Mouse (Mus musculus) CD8-positive naive resting alpha-beta T cell, adult 57 days (primary cell): ENCODE measurements around the gene Unk. TPM values are rescaled to one million over a fixed set of nuclear protein-coding genes. Genes with fewer than 3 reads are reported as not detected.

ENCODE experiments used
- total RNA-seq: library from RNA; stranded (reverse); gene quantifications from one replicate; pipeline ENCODE4 v1.2.4, GENCODE M21; 2023

Unk gene
- total RNA-seq = 80.3 TPM

GRCm38 (mm10) chr11:116030088-116030897 lies at the start of gene Unk:
Unk (plus strand) TSS chr11:116030322.

GRCm38 (mm10) chr11:116012262-116012947 lies 17.7 kb upstream of the Unk start, which contains the start of gene Galk1:
Galk1 (minus strand) TSS chr11:116012719.

DNA sequence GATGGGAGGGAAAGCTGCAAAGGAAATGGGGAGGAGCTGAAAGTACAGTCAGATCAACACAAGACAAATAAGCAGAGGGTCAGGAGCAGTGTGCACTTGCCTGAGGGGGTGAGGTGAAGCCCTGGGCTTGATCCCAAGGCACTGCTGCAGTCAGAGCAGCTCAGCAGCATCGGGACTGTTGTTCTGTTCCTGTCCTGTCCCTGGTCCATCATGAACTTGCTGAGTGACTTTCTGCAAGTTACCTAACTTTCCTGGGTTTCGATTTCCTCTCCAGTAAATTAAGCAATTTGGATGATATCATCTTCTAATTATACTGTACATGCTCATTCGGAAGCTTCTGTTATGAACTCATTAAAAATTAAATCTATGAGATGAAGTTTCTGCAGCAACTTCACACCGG lies 2.4 kb upstream of the Unk start, which contains the start of gene H3f3b:
Gene H3f3b, minus strand, starts transcription at position 207 of the 400 bp plus-strand sequence.

GRCm38 (mm10) chr11:116077446-116078204 lies 47.5 kb downstream of the Unk start, which contains the start of gene Unc13d:
Unc13d (minus strand) TSS chr11:116077961.

GRCm38 (mm10) chr11:116086258-116087193 lies 56.4 kb downstream of the Unk start, which contains the start of gene Wbp2:
Wbp2 (minus strand) TSS chr11:116086995.

Other genes with a start within 250 kb of the Unk start
- gene Caskin2, start 216.7 kb upstream of the Unk start, total RNA-seq = 2.9 TPM
- 23.2 TPM for gene Tsen54, start 215.6 kb upstream of the Unk start, total RNA-seq
- gene Llgl2, start 206.3 kb upstream of the Unk start, total RNA-seq = 37.2 TPM
- not detected for gene Myo15b, start 171.9 kb upstream of the Unk start, total RNA-seq
- gene Smim5, start 130.4 kb upstream of the Unk start, total RNA-seq = 0.92 TPM
- gene Smim6, start 118.3 kb upstream of the Unk start, total RNA-seq = not detected
- gene Sap30bp, start 97.0 kb upstream of the Unk start, total RNA-seq = 41.8 TPM
- 22.9 TPM for gene Recql5, start 96.8 kb upstream of the Unk start, total RNA-seq
- not detected for gene Itgb4, start 55.6 kb upstream of the Unk start, total RNA-seq
- 21.6 TPM for gene Galk1, start 17.6 kb upstream of the Unk start, total RNA-seq
- gene H3f3b, start 2.4 kb upstream of the Unk start, total RNA-seq = 1,697 TPM
- 83.7 TPM for gene Unc13d, start 47.6 kb downstream of the Unk start, total RNA-seq
- 162 TPM for gene Wbp2, start 56.7 kb downstream of the Unk start, total RNA-seq
- gene Trim47, start 96.9 kb downstream of the Unk start, total RNA-seq = 1.2 TPM
- 30.8 TPM for gene Trim65, start 100.8 kb downstream of the Unk start, total RNA-seq
- gene Mrpl38, start 108.5 kb downstream of the Unk start, total RNA-seq = 58.7 TPM
- 31.6 TPM for gene Fbf1, start 137.8 kb downstream of the Unk start, total RNA-seq
- 37.4 TPM for gene Ten1, start 168.5 kb downstream of the Unk start, total RNA-seq
- 35.3 TPM for gene Acox1, start 168.7 kb downstream of the Unk start, total RNA-seq
- gene Evpl, start 207.8 kb downstream of the Unk start, total RNA-seq = 0.21 TPM
- 62.3 TPM for gene Srp68, start 243.9 kb downstream of the Unk start, total RNA-seq